Mouse (Mus musculus) erythroblast, embryonic 14.5 days (primary cell): ENCODE measurements around the gene Tmem179.

ENCODE experiments used
- GATA1 ChIP-seq: IDR thresholded peaks from 2 replicates; pipeline ENCODE4 v1.6.1; 2012; ENCODE audit warnings: low read length, inconsistent platforms, mixed read lengths
- TAL1 ChIP-seq: IDR thresholded peaks from 3 replicates; pipeline ENCODE4 v1.6.1; 2012; ENCODE audit warnings: low read length, inconsistent platforms, mixed read lengths

GRCm38 (mm10) chr12:112507264-112507663 is 9.3 kb downstream of the Tmem179 start:
- TF ChIP-seq TAL1 (no peak), GATA1 (no peak)
